Mouse (Mus musculus) small intestine, adult 2 months (tissue): ENCODE results near the gene Rad54l2. TPM values are rescaled to one million over a fixed set of nuclear protein-coding genes. Genes with fewer than 3 reads are reported as not detected.

ENCODE experiments used
- H3K27ac ChIP-seq: fragments of 200-500 bp; 2 replicates; pipeline ENCODE4 v1.5.1; 2012; ENCODE audit warnings: low read depth, low read length, control low read depth, inconsistent platforms; ENCODE audit not compliant: insufficient read depth
- H3K27me3 ChIP-seq: fragments of 200-500 bp; 2 replicates; pipeline ENCODE4 v1.6.1; 2012; ENCODE audit warnings: mild to moderate bottlenecking, moderate library complexity, low read length, inconsistent platforms; ENCODE audit not compliant: control insufficient read depth, insufficient read depth
- H3K36me3 ChIP-seq: fragments of 200-500 bp; 2 replicates; pipeline ENCODE4 v1.6.1; 2012; ENCODE audit warnings: mild to moderate bottlenecking, low read length, control low read depth, inconsistent platforms; ENCODE audit not compliant: control insufficient read depth, insufficient read depth
- H3K4me1 ChIP-seq: fragments of 200-500 bp; 2 replicates; pipeline ENCODE4 v1.6.1; 2012; ENCODE audit warnings: low read length, inconsistent platforms, mixed read lengths; ENCODE audit not compliant: control insufficient read depth, insufficient read depth, insufficient read length
- H3K4me3 ChIP-seq: fragments of 200-500 bp; 2 replicates; pipeline ENCODE4 v1.5.1; 2012; ENCODE audit warnings: low read depth, mild to moderate bottlenecking, control low read depth, inconsistent platforms, low read length, moderate library complexity
- CTCF ChIP-seq: fragments of 200-500 bp; IDR thresholded peaks from 2 replicates; pipeline ENCODE4 v1.5.1; 2012; ENCODE audit warnings: low read depth, mild to moderate bottlenecking, control low read depth, inconsistent platforms, low read length, moderate library complexity, mixed read lengths; ENCODE audit not compliant: insufficient replicate concordance, insufficient read length; ENCODE audit errors: extremely low read depth
- POLR2A ChIP-seq: fragments of 200-500 bp; IDR thresholded peaks from 2 replicates; pipeline ENCODE4 v1.6.1; 2012; ENCODE audit warnings: low read depth, mild to moderate bottlenecking, control low read depth, inconsistent platforms, low read length, moderate library complexity
- WGBS: fragments of 180-500 bp; shearing (Covaris S2); methylation state at CpG from one replicate; pipeline ENCODE4 v1.1.7; 2018; 5-methylcytosine and 5-hydroxymethylcytosine counted together
- polyA plus RNA-seq: library from polyadenylated mRNA; depleted of rRNA; stranded (reverse); fragments of >200 nt; gene quantifications from 2 replicates; pipeline ENCODE4 v1.2.3, GENCODE M21; 2012; rRNA removed

The Rad54l2 gene
- polyA plus RNA-seq, 1 experiment: 34.9 TPM

- 58% methylated on average over 1 of the region's 1 CpGs for WGBS
- H3K27ac ChIP-seq: no peak overlapping the region
- H3K36me3 ChIP-seq: no peaks in the 10 kb centered on the region
- H3K27me3 ChIP-seq: peaks cover 12% of the 10 kb centered on the region
- TF ChIP-seq POLR2A (no peak), CTCF (no peak)
- no peaks in the 10 kb centered on the region for H3K4me1 ChIP-seq
- no peak overlapping the region for H3K4me3 ChIP-seq
These were observed 136.3 kb downstream of the Rad54l2 start for GRCm38 (mm10) chr9:106652720-106653119.

DNA sequence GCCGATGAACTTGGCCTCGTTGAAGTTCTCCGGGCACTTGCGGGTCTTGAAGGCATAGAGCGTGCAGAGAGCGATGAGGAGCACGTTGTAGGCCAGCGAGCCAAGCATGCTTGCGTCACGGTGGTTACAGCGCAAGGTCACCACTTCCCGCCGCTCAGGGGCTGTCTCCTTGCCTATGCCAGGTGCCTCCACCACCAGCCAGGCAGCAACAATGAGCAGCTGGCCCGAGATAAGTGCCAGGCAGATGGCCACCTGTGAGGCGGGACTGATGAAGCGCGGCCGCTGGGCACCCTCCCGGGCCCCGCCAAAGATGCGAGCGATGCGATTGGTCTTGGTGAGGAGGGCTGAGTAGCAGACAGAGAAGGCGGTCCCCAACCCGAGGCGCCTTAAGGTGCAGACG lies 141.8 kb downstream of the Rad54l2 start:
- peaks cover 2% of the 10 kb centered on the region; the same call in 1 of the 2 replicates for H3K4me1 ChIP-seq
- no peak overlapping the region for H3K27ac ChIP-seq
- no peak overlapping the region for H3K4me3 ChIP-seq
- TF ChIP-seq CTCF (no peak), POLR2A (no peak)
- H3K36me3 ChIP-seq: no peaks in the 10 kb centered on the region
- H3K27me3 ChIP-seq: no peaks in the 10 kb centered on the region
- 58% methylated on average over 27 of the region's 27 CpGs for WGBS

GRCm38 (mm10) chr9:106645684-106646271 lies 143.2 kb downstream of the Rad54l2 start:
- no peak overlapping the region for H3K4me3 ChIP-seq
- H3K36me3 ChIP-seq: no peaks in the 10 kb centered on the region
- no peak overlapping the region for H3K27ac ChIP-seq
- TF ChIP-seq POLR2A (no peak), CTCF (no peak)
- H3K4me1 ChIP-seq: peaks cover 2% of the 10 kb centered on the region; the same call in 1 of the 2 replicates
- H3K27me3 ChIP-seq: no peaks in the 10 kb centered on the region
- WGBS: 55% methylated on average over 9 of the region's 9 CpGs

- TF ChIP-seq CTCF (0 out of 2 replicates have a peak, but pooled peaks have one; percentile 8), POLR2A (no peak)
- no peaks in the 10 kb centered on the region for H3K36me3 ChIP-seq
- 66% methylated on average over 6 of the region's 6 CpGs for WGBS
- no peak overlapping the region for H3K4me3 ChIP-seq
- no peak overlapping the region for H3K27ac ChIP-seq
- H3K4me1 ChIP-seq: peaks cover 2% of the 10 kb centered on the region; the same call in 1 of the 2 replicates
- H3K27me3 ChIP-seq: no peaks in the 10 kb centered on the region
These were observed 145.2 kb downstream of the Rad54l2 start for GRCm38 (mm10) chr9:106643787-106644186.

- 25% methylated on average over 7 of the region's 7 CpGs for WGBS
- TF ChIP-seq CTCF (peak; percentile 70; the same call in 1 of the 2 replicates), POLR2A (no peak)
These were observed 145.9 kb downstream of the Rad54l2 start for GRCm38 (mm10) chr9:106643128-106643527.

DNA sequence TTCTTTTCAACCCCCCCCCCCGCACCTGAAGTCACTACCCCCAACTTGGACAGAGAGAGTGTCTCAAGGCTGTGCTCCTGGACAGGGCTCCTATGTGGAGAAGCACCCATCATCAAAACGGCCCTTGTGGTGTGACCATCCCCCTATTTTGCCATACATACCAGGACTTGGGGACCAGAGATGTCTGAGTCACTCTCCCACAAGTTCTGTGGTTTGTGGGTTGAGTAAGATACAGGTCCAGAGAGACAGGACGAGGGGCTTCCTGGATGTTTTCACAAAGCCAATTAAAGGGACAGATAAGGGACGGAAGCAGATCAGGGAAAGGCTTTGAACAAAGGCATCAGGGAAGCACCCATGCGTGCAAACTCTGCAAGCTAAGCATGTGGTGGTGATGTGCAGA lies 147.6 kb downstream of the Rad54l2 start:
- Histone ChIP-seq H3K4me1 (peaks cover 2% of the 10 kb centered on the region; the same call in 1 of the 2 replicates), H3K27ac (no peak overlapping the region), H3K4me3 (no peak overlapping the region), H3K27me3 (no peaks in the 10 kb centered on the region), H3K36me3 (no peaks in the 10 kb centered on the region)
- TF ChIP-seq POLR2A (no peak), CTCF (no peak)
- 44% methylated on average over 5 of the region's 5 CpGs for WGBS

More at GRCm38 (mm10) chr9:106643128-106643527, 145.9 kb downstream of the Rad54l2 start:
- H3K36me3 ChIP-seq: no peaks in the 10 kb centered on the region
- H3K4me1 ChIP-seq: peaks cover 2% of the 10 kb centered on the region; the same call in 1 of the 2 replicates
- H3K27me3 ChIP-seq: no peaks in the 10 kb centered on the region
- no peak overlapping the region for H3K4me3 ChIP-seq
- no peak overlapping the region for H3K27ac ChIP-seq

- 82% methylated on average over 8 of the region's 8 CpGs for WGBS
- Histone ChIP-seq H3K4me1 (peaks cover 1% of the 10 kb centered on the region; the same call in 1 of the 2 replicates), H3K4me3 (no peak overlapping the region), H3K27ac (no peak overlapping the region), H3K36me3 (no peaks in the 10 kb centered on the region), H3K27me3 (no peaks in the 10 kb centered on the region)
- no peak for TF ChIP-seq POLR2A
- TF ChIP-seq CTCF: no peak
These were observed 150.8 kb downstream of the Rad54l2 start for GRCm38 (mm10) chr9:106638154-106638553.

Other genes starting within 250 kb of the Rad54l2 start
- not detected in 2 replicates for gene Iqcf3, start 227.6 kb downstream of the Rad54l2 start, polyA plus RNA-seq
- gene Iqcf4, start 218.2 kb downstream of the Rad54l2 start, polyA plus RNA-seq: not detected in 2 replicates
- not detected in 2 replicates for gene Iqcf6, start 162.6 kb downstream of the Rad54l2 start, polyA plus RNA-seq
- 0.14 TPM in 1 of 2 replicates, not detected in the other for gene Grm2, start 133.1 kb downstream of the Rad54l2 start, polyA plus RNA-seq
- 50.1 and 77.9 TPM in 2 replicates for gene Tex264, start 103.3 kb downstream of the Rad54l2 start, polyA plus RNA-seq
- gene Dcaf1, start 32.7 kb upstream of the Rad54l2 start, polyA plus RNA-seq: 3.3 and 6.4 TPM in 2 replicates
- gene Rbm15b, start 98.2 kb upstream of the Rad54l2 start, polyA plus RNA-seq: 6.9 and 10.5 TPM in 2 replicates
- gene Manf, start 102.8 kb upstream of the Rad54l2 start, polyA plus RNA-seq: 2.9 and 7.5 TPM in 2 replicates